Mouse (Mus musculus): ENCODE results near the gene Liph.
A peak's percentile ranks its signal among the peaks of the same experiment; 100 is the strongest.
"Not testable (repeated sequence)": the region's sequence is repeated elsewhere in the genome, so short reads cannot be mapped to it uniquely, and the experiment has no call there.

Liph gene

DNA sequence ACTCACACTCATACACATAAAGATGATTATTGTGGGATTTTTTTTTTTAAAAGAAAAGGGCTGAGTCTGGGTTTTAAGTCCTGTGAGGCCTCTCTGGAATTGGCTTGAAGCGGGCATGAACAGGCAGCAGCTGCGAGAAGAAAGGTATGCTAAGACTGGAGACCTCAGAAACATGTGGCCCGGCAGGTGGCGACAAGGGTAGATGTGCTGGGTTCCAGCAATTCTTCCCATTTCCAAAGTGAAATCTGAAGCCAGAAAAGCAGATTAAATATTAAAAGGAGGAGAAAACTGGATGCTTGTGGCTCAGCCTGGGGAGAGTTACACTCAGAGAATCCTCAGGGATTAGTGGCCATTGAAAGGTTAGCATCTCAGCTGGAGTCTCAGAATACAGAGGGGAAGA lies 24.0 kb downstream of the Liph start:
- no peak for DNase-seq (ENCODE audit: low spot score)

DNA sequence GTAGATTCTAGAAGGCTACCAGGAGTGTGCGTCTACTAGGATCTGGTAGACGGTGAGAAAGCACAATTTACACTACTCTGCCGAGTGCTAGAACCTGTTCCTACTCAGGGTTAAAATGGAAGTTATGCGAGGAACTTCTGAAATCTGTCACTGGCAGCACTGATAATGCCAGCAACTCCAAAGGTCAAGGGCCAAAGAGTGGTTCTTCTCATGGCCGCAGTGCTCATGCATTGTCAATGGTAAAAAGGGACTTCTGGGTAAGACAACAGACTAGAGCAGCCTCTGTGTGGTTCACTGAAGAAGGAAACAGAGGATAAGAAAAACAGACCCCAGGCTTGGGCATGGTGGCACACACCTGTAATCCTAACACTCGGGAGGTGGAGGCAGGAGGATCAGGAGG lies 24.9 kb downstream of the Liph start:
- no peak for DNase-seq (ENCODE audit: low spot score)

DNA sequence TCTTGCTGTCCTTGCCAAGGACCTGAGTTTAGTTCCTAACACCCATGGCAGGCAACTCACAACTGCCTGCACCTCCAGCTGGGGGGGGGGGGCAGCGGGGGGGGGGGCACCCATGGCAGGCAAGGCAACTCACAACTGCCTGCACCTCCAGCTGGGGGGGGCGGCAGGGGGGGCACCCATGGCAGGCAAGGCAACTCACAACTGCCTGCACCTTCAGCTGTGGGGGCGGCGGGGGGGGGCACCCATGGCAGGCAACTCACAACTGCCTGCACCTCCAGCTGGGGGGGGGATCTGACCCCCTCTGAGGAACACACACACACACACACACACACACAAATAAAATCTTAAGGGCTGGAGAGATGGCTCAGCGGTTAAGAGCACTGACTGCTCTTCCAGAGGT lies 25.6 kb downstream of the Liph start:
- no peak for DNase-seq (ENCODE audit: low spot score)

DNA sequence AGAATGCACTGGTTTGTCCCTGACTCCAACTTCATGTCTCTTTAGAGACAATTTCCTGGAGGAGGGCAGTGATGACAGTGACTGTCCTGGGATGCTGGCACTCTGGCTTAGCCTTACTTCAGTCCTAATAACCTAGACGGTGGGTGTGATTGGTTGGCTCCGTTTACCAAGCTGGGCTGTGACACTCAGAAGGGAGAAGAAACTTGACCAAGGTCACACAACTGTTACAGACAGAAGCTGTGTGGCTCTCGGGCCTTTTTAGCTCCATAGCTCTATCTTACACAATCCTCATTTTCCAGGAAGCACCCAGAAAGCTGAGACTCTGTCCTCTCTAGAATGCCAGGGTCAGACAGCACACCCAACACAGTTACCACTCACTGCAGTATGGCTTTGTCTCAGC lies 29.9 kb downstream of the Liph start:
- DNase-seq (ENCODE audit: low spot score) = no peak

DNA sequence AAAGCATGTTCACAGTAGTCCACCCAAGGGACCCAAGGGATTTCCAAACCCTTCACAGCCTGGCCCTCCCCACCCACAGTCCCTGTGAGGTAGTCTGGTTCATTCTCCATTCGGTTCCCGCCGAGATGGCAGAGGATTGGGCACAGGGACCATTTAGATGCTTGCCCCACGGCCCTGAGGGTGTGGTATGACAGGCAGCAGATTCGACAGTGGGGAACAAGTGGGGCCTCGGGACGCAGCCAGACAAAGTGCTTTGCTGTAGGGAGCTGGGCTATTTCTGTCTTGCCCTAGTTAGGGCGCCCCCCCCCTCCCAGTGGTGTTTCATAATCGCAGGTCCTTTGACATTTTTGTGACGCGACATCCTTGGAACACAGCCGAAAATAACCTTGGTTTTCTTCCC lies 39.9 kb downstream of the Liph start:
- no peak for DNase-seq (ENCODE audit: low spot score)

DNA sequence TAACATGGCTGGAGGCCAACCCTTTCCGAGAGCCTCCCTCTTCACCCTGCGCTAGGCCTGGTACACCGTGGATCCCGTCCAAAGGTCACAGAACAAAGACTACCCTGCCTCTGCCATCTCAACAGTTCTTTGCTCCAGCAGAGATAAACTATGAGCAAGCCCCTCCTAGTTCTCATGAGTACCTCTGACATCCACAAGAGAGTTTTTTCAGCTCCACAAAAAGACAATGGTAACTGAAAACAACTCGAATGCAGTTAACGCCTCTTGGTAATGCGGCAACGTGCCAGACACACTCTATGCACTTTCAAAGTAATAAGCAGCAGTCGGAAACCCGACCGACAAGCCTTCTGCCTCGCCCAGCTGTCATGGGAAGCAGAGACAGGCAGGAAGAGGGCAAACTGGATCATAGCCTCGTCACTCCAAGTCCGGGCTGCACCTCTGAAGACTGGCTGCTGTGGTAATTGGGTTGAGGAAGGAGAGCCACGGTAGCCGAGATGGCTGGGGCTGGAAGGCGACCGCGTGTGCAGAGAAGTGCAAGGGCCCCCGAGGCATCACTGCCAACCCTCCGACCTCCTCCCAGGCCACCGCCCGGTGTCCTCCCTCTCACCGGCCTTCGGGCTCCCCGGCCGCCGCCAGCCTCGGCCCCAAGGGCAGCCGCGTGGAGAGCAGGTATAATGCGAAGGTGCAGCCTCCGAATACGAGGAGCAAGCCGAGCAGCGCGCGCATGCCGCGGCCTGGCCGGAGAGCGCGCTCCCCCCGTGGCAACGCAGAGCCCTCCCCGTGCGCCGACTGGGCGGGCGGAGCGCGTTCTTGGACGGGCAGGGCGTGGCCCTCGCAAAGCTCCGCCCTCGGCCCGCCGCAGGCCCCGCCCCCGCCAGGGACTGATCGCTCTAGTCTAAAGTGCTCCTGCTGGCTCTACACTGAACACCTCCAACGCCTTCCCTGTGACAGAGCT lies 48.4 kb downstream of the Liph start, which contains the start of gene Tmem41a:
Gene Tmem41a (minus strand): TSS at position 792 of the 955 bp plus-strand sequence.
- DNase-seq (ENCODE audit: low spot score) = peak; percentile 90

DNA sequence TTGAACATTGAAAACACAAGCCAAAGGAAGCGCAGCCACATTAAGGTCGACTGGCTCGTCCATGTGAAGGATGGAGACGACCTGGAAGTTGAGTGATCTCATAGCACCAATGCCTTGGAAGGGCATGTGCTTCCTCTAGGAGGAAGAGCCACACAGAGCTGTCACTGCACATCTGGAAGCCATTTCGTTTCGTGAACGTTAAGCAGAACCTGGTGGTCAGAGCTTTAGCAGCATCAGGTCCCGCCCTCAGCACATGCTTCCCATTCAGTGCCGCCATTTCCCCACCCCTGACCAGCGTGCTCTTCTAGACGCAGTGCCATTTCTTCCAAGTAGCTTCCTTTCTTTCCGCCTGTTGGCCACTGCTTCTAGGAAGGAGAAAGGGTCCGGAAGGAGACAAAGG lies 67.0 kb downstream of the Liph start:
- DNase-seq (ENCODE audit: low spot score) = no peak

DNA sequence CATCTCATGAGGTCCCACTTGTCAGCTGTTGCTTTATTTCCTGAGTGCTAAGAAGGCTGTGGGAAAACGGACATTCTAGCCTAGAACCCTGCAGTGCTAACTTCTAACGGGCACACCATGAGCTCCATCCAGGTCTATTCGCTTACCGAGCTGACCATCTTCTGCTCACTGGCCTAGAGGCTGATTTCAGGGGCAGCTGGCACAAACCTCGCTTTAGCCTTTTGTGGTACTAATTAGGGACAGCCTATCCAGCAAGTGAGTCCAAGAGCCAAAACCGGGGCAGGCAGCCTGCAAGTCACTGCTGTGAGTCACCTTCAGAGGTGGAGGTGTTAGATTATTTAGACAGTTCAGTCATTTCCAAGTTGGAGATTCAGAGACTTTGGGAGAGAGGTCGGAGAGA lies 78.8 kb downstream of the Liph start:
- DNase-seq (ENCODE audit: low spot score) = no peak

DNA sequence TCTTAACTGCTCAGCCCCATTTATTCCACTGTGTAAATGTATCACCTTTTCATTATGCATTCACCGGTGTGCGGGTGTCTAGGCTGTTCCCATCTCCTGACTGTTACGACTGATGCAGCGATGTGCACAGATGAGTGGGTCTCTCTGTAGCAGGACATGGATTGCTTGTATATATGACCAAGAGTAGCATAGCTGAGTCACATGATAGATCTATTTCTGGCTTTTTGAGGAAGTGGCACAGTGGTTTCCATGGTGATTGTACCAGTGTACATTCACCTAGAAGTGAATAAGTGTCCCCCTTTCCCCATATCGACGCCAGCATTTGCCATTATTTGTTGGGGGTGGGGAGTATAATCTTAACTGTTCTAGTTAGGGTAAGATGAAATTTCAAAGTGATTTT lies 82.1 kb downstream of the Liph start:
- DNase-seq (ENCODE audit: low spot score) = no peak

DNA sequence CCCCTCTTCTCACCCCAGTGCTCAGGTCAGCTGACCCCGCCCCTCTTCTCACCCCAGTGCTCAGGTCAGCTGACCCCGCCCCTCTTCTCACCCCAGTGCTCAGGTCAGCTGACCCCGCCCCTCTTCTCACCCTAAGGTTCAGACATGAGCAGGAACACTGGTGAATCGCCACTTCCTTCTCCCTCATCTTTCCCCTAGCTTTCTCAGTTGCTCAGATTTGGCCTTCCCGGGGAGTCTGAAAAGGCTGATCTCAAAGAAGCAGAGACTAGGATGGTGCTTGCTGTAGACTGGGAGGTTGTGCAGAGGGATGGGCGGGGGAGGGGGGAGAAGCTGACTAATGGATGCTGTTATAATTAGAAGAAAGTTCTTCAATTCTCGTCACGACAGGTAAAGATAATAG lies 86.6 kb downstream of the Liph start:
- not testable (repeated sequence) for DNase-seq (ENCODE audit: low spot score)

DNA sequence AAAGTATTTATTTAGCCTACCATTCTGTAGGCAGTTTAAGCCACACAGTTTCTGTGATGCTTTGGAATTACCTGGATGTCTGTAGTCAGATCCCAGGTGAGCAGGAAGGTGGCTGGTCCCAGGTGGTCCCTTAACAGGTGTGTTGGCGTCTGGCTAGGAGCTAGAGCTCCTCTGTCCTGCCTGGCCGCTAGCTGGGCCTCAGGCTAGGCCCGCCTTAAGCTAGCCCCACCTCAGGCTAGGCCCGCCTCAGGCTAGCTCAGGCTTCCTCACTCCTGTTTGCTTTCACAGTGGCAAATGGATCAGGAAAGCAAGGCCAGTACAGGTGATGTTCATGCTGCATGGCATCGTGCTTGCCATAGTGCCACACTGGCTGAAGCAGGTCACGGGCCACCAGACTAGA lies 88.6 kb downstream of the Liph start:
- no peak for DNase-seq (ENCODE audit: low spot score)

DNA sequence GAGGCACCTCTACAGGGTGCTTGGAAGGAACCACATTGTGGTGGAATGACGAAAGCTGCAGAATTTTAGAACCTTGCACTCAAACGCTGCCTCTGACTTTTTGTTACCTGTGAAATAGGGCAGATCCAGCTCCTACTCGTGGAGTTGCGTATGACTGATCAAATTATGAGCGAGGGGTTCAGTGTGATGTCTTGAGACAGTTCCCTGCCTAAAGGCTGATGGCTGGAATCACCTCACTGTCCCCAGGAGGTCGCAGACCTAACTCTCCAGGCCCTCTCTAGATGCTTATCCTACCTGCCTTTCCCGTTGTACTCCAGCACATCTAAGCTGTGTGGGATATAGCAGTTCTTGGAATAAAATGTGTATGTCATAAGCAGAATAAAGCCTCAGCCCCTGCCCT lies 89.5 kb downstream of the Liph start:
- no peak for DNase-seq (ENCODE audit: low spot score)

DNA sequence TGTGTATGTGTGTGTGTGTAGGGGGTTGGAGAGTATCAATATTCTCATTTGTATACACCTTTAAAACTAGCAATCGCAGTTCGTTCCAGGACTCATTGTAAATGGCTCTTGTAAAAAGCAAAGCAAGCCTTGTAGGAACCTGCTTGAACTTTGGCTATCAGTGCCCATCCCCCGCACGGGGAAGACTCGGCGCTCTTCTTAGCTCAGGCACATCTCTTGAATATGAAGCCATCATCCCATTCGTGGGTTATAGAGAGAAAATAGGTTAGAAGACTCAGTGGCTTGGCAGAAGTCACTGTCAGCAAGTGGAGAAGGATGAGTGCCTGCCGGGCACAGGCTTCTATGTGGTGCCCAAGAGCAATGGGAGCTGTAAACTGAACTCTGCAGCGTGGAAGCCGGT lies 90.8 kb downstream of the Liph start:
- no peak for DNase-seq (ENCODE audit: low spot score)
